Mouse (Mus musculus) thymus, postnatal 25 days (tissue): ENCODE data around the gene Mis18a.
A peak's percentile ranks its signal among the peaks of the same experiment; 100 is the strongest.

Source experiments
- DNase-seq: peaks from one replicate; pipeline ENCODE4 v3.0.0; 2022

The Mis18a gene

GRCm38 (mm10) chr16:90727233-90728115, at the start of gene Mis18a:
Gene Mis18a, minus strand, starts transcription at chr16:90727404.
- peak; percentile 94 for DNase-seq

DNA sequence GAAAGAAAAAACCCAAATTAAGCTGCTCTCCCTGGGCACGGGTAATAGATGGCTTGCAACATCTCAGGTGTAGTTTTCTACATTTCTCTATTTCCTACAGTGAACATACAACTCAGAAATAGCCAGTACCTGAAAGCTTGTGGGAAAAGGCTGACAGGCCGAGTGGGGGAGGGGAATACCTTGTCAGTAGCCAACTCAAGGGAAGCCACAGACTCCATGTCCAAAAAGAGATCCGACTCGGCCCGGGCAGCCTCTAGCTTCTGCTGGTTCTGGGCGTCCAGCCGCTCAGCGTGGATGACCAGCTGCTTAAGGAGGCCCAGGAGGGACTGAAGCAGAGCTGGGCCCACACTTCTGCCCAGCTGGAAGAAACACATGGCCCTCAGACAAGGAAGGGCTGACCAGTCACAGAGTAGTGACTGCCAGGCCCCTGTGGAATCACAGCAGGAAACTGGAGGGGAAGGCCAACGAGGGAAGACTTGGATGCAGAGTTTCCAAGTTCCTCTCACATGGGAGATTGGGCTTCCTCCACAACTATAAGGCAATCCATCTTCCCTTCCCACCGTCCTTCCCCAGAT, 48.8 kb upstream of the Mis18a start:
- DNase-seq = no peak

DNA sequence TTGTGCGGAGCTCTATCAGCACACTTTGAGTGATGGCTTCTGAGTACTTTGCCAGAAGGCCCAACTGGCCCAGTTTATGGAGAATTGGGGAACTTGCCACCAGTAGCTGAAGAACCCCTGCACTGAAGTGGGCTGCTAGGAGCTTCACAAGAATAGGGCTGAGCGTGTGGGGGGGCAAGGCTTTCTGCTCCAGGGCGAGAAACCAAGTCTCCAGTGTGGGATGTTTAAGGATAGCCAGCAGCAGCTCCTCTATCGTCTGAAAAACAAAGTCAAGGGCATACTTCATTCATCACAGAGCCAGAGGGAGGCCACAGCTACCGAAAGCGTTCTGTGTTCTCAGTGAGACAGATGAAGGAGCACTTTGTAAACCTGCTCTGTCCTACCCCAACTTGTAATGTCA, 47.4 kb upstream of the Mis18a start:
- no peak for DNase-seq

DNA sequence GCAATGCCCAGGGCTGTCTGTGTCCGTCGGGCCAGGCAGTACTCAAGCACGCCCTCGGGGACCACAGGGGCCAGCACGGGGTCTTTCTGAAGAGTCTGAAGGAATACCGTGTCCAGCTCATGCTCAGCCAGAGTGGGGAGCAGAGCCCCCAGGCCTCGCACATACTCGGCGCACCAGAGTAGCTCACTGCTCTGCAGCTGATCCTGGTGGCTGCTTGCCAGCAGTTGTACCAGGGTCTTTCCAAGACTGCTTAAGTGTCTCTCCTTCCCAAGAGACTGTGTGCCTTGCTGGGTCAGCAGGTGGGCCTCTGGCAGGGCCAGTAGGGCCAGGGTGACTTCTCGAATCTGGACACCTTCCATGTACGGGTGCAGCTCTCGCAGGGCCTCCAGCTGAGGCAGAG, 47.0 kb upstream of the Mis18a start:
- DNase-seq = no peak

GRCm38 (mm10) chr16:90766919-90767454, 39.8 kb upstream of the Mis18a start:
- DNase-seq = no peak

DNA sequence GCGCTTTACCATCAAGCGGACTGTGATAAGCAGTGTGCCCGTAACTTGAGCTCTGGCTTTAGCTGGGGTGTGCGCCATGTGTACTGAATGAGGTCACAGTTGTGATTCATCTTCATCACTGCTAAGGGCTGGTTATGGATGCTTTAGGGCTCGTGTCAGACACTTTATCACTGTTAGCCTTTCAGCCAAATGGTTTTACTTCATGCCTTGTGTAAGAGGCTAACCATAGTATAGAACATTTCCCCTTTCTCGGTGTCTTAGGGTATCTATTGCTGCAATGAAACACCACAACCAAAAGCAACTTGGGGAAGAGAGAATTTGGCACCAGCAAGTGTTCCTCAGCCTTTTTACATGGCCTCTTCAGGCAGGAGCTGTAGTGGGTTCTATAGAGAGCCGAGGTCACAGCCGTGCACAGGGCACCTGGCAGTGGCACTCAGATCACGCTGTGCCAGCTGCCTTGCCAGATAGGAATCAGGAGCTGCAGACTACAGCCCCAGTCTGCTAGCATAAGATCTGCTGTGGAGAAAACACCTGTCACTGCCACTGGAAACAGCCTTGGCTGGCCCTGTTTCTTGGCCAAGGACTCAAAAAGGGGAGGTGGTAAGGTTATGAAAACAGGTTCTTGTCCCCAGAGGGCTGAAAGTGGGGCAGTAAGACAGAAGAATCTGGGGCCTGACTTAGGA, 38.1 kb upstream of the Mis18a start:
- no peak for DNase-seq

DNA sequence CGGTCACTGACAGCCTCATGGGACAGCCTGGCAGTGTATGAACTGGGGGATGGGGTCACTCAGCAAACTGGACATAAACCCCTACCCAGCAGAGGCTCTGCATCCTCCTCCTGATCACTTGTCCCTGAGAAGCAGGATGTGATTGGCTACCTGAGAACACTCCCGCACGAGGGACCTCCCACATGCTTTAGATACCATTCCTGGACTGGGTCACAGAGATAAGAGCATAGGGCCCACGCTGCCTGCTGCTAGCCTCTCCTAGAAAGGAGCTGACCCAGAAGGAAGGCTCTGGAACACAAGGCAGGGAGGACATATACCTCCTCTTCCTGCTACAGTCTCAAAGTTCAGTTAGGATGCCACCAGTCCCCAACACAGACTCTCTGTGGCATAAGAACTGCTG, 33.3 kb upstream of the Mis18a start:
- DNase-seq = no peak

DNA sequence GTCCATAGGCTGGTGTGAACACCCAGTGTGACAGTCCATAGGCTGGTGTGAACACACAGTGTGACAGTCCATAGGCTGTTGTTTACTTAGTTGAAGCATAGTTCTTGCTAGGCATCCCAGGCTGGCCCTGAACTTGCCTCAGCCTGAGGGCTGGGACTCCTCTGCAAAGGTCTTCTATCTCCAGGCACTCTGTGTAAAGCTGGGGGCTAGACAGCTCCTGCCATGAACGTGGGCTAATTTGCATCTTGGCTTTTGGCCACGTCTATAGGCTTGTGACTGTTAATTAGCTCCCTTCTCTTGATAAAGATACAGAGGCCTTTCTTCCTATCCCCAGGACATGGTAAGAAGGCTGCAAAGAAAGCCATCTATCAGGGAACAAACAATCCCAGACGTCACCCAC, 32.1 kb upstream of the Mis18a start:
- no peak for DNase-seq

DNA sequence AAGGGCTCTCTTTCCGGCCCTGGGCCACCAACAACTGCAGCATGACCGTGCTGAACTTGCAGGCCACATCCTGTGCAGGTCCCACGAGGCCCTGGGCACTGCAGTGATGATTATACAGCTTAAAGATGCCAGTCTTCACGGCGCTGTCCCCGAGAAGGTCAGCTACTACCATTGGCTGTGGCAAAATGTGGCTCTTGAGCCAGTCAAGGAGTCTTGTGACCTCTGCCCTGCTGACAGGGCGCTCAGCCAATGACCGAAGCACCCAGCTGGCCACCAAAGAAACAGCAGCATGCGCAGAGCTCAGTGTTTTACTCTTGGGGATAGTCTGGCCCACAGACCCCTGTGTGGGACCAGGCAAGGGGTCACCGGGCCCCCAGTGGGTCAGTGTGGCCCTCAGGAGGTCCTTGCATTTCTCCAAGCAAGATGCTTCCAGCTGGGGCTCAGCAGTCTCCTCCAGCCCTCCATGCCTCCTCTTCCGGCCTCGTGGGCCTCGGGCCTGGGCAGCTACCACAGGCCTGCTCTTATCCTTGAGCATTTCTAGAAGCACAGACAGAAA, 26.3 kb upstream of the Mis18a start:
- DNase-seq = no peak

GRCm38 (mm10) chr16:90748169-90748568, 21.0 kb upstream of the Mis18a start:
- DNase-seq = no peak

GRCm38 (mm10) chr16:90747143-90747542, 19.9 kb upstream of the Mis18a start:
- DNase-seq = no peak

DNA sequence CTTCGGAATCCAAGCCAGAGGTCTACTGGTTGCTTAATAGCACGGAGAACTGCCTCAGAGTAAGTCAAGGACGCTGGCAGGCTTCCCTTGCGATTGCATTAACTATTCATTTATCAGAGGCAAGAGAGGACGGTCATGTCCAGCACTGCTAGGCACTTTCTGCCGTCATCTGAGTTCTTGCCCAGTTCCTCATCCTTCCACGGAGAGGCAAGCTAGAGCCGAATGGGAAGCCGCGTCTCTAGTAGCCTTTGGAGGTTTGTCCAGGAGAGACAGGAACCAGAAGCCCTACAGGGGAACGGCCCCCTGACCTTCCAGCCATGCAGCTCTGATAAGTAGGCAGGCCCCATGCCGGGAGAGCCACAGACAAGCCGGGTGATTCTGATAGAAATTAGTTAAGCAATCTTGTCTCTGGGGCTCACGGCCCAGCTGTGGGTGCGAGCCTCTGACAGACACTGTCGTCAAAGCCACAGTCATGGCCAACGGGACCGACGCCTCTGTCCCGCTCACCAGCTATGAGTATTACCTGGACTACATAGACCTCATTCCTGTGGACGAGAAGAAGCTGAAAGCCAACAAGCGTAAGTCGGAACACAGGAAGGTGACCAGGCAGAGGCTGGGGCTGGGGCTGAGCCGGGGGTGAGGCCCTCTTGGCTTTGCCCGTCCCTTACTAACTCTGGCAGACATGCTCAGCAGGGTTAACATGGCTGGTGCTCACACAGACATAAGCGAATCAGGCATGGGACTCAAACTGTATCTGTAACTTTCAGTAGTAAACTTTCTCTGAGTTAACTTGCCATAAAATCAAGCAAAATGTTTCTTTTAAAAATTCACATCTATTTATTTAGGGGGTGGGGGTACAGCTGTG, 11.1 kb upstream of the Mis18a start, which contains the start of gene Mrap:
Mrap (plus strand) TSS at position 116 of the 865 bp plus-strand sequence.
- no peak for DNase-seq

DNA sequence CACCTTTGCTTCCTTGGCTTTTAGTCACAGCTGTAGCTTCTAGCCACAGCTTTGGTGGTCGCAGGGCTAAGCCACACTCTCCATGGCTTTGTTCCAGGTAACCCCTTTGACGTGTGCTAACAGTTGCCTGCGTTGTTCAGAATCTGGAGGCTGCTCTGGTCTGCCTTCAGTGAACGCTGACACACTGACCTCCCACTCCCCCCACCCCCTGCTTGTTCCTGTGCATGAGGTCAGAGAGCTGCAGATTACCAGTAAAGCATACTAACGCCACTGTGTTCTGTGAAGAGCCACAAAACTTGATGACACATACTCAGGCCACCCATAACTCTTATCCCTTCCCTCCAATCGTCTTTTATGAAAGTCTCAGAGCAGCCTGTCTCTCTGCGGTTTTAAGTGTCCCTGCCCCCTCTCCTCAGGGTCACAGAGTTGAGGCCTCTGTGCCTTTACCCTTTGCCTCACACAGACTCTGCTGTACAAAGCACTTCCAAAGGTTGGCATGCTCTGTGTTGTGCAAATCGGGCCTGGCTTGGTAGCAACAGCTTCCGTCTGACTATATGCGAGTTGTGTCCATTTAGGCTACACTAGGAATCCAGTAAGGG, 9.6 kb upstream of the Mis18a start:
- no peak for DNase-seq

- no peak for DNase-seq
Measured at GRCm38 (mm10) chr16:90735611-90736010, 8.4 kb upstream of the Mis18a start.

- no peak for DNase-seq
Measured at GRCm38 (mm10) chr16:90726600-90727227, 490 bp downstream of the Mis18a start.

- DNase-seq = no peak
Measured at GRCm38 (mm10) chr16:90724051-90724450, 3.2 kb downstream of the Mis18a start.

GRCm38 (mm10) chr16:90710313-90710712, 16.9 kb downstream of the Mis18a start:
- DNase-seq = no peak

GRCm38 (mm10) chr16:90709711-90710289, 17.4 kb downstream of the Mis18a start:
- no peak for DNase-seq

- no peak for DNase-seq
Measured at GRCm38 (mm10) chr16:90706279-90706678, 20.9 kb downstream of the Mis18a start.

DNA sequence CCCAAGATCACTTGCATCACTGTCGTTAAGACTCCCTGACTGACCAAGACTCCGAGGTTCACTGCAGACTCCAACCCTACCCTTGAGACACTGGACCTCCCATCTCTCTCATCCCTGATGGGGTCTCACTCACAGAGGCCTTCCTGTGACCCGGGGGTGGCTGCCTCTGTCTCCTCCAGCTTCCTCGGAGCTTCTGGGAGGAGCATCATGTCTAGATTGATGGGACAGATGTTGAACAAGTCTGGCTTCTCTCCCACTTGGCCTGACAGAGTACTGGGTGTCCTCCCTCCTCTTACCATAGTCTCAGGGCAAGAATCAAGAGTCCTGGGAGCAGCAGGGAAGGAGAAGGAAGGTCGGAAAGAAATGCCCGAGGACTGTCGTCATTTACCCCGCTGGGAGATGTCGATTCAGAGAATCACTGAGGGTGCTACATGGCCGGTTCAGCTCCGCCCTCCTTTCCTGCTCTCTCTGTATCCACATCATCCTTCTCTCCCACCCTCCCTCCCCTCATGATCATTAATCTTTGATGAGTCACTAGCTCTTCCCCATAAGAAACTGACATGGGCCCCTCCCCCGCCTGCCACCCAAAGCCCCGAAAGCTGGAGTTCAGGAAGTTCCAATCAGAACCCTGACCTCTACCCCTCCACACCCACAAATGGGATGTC, 22.9 kb downstream of the Mis18a start:
- DNase-seq = no peak
